Mouse (Mus musculus): Measurements from ENCODE around the gene Hdac9. TPM values are rescaled to one million over a fixed set of nuclear protein-coding genes. Genes with fewer than 3 reads are reported as not detected.

Hdac9 gene
- polyA plus RNA-seq, 1 experiment, result 11.1 TPM

- no peaks in the 10 kb centered on the region for H3K4me1 ChIP-seq (ENCODE audit: control insufficient read depth, insufficient read depth, low read length)
- TF ChIP-seq CTCF (IDR thresholded peaks at IDR 0.05; ENCODE audit: low read depth, low read length), result no peak
- no peak for TF ChIP-seq POLR2A (IDR thresholded peaks at IDR 0.05; ENCODE audit: borderline replicate concordance, low read depth, low read length)
- H3K27ac ChIP-seq (ENCODE audit: insufficient read depth, low read depth, low read length), result no peak overlapping the region
- H3K4me3 ChIP-seq (ENCODE audit: insufficient read depth, low read length), result no peak overlapping the region
Observed at GRCm38 (mm10) chr12:34641705-34642259, 275.1 kb downstream of the Hdac9 start.

DNA sequence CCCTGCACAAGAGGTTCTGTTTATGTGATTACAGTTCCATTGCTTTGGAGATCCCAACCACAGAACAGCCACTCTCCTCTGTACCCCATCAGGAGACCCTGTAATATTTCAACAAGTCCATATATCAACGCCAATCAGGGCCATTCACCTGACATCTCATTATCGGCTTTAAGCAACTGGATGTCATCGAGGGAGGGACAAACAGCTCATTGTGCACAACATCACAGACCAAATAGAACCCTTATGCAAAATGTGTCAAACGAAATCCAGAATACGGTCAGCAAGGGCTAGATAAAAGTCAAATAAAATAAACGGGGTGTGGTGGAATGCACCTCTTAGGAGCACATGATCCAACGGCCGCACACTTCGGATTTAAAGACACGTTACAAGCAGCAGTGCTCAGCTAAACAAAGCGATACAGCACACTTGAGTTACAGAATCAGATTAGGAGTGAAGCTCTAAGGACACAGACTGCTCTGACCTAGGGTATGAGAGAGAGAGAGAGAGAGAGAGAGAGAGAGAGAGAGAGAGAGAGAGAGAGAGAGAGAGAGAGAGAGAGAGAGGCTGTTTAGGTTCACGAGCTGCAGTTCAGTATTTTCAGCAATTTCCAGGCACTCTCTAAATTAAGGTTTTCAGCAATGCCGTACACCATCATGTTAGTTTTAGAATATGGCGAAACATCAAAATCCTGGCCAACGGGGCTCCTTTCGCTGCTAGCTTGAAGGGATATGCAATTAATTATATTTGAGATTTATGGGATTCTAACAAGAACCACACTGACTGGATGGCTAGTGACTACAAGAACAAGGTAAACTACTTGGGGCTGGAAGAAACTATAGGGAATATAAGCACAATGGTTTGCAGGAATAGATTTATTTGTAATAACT, 279.4 kb downstream of the Hdac9 start:
- Histone ChIP-seq H3K27ac (ENCODE audit: insufficient read depth, low read depth, low read length) (no peak overlapping the region), H3K4me3 (ENCODE audit: insufficient read depth, low read length) (no peak overlapping the region), H3K4me1 (ENCODE audit: control insufficient read depth, insufficient read depth, low read length) (no peaks in the 10 kb centered on the region)
- TF ChIP-seq POLR2A (IDR thresholded peaks at IDR 0.05; ENCODE audit: borderline replicate concordance, low read depth, low read length) (no peak), CTCF (IDR thresholded peaks at IDR 0.05; ENCODE audit: low read depth, low read length) (no peak)

DNA sequence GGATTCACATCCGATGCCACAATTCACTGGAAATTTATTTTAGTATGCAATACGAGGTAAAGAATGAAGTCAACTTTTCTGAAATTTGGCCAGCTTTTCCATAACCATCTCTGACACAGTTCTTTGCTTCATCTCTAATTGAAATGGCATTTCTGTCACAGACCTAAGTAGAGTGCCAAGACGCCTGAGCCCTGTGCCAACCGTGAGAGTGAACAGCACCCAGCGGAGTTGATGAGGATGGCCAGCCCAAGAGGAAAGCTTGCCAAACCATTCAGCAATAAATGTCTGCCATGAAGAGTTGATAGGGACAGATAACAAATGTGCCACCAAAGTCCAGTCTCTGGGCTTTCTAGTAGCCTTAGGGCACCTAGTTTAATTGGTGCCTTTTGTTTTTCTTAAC, 297.8 kb downstream of the Hdac9 start:
- no peak overlapping the region for H3K4me3 ChIP-seq (ENCODE audit: insufficient read depth, low read length)
- TF ChIP-seq POLR2A (IDR thresholded peaks at IDR 0.05; ENCODE audit: borderline replicate concordance, low read depth, low read length), result no peak
- no peak for TF ChIP-seq CTCF (IDR thresholded peaks at IDR 0.05; ENCODE audit: low read depth, low read length)
- no peak overlapping the region for H3K27ac ChIP-seq (ENCODE audit: insufficient read depth, low read depth, low read length)
- H3K4me1 ChIP-seq (ENCODE audit: control insufficient read depth, insufficient read depth, low read length), result no peaks in the 10 kb centered on the region

DNA sequence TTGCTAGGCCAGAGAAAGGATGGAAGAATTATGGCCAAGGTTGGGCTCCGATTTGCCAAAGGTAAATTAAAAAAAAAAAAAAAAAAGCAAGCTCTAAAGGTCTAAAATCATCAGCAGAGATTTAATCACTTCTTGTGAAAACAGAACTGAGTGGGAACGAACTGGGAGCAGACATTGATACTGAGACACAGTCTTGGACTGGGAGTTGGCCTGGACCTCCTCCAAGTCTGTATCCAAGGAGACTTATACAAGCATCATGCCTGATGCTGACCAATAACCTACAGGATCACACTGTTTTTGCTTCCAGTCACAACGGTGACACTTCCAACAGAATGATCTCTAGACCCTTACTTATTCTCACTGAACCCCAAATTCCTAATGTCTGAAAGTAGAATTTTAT, 298.6 kb downstream of the Hdac9 start:
- no peak overlapping the region for H3K4me3 ChIP-seq (ENCODE audit: insufficient read depth, low read length)
- no peak overlapping the region for H3K27ac ChIP-seq (ENCODE audit: insufficient read depth, low read depth, low read length)
- no peaks in the 10 kb centered on the region for H3K4me1 ChIP-seq (ENCODE audit: control insufficient read depth, insufficient read depth, low read length)
- TF ChIP-seq POLR2A (IDR thresholded peaks at IDR 0.05; ENCODE audit: borderline replicate concordance, low read depth, low read length), result no peak

DNA sequence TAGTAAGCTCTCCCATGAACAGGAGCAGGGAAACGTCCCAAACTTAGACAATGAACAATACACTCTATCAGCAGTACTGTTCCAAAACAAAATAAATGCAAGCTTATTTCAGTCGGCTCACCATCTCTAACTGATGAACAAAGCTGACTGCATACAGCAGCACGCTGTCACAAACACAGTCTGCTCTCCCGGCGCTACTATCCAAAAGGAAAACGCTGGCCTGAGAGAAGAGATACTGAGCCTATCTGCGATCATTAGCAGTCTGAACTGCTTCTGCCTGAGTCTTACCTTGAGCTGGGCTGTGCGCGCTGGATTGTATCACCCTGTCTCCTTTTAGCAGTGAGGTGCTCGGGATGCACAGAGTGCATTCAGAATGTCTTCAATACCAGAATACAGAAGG, 299.1 kb downstream of the Hdac9 start:
- peaks cover 3% of the 10 kb centered on the region; the same call in 1 of the 2 replicates for H3K4me1 ChIP-seq (ENCODE audit: control insufficient read depth, insufficient read depth, low read length)
- H3K27ac ChIP-seq (ENCODE audit: insufficient read depth, low read depth, low read length), result no peak overlapping the region
- no peak overlapping the region for H3K4me3 ChIP-seq (ENCODE audit: insufficient read depth, low read length)
- TF ChIP-seq CTCF (IDR thresholded peaks at IDR 0.05; ENCODE audit: low read depth, low read length) (no peak), POLR2A (IDR thresholded peaks at IDR 0.05; ENCODE audit: borderline replicate concordance, low read depth, low read length) (no peak)

GRCm38 (mm10) chr12:34614796-34615195, 302.1 kb downstream of the Hdac9 start:
- Histone ChIP-seq H3K4me1 (ENCODE audit: control insufficient read depth, insufficient read depth, low read length) (peaks cover 4% of the 10 kb centered on the region; the same call in 1 of the 2 replicates), H3K4me3 (ENCODE audit: insufficient read depth, low read length) (no peak overlapping the region), H3K27ac (ENCODE audit: insufficient read depth, low read depth, low read length) (no peak overlapping the region)
- TF ChIP-seq CTCF (IDR thresholded peaks at IDR 0.05; ENCODE audit: low read depth, low read length) (no peak), POLR2A (IDR thresholded peaks at IDR 0.05; ENCODE audit: borderline replicate concordance, low read depth, low read length) (no peak)

DNA sequence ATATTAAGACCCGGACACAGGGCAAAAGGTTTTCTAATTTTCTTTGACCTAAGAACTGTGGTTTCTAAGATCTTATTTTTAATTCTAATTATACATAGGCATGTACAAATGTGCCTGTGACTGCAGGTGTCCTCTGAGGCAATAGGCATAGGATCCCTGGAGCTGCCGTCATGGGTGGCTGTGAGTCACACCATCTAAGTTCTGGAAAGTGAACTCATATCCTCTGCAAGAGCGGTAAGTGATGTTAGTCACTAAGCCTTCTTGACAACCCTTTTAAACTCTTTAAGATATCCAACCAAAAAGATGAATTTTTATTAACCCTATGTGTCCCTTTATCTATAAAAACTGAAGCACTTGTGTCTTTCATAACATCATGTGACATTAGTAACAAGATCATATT, 304.4 kb downstream of the Hdac9 start:
- H3K4me1 ChIP-seq (ENCODE audit: control insufficient read depth, insufficient read depth, low read length), result peaks cover 4% of the 10 kb centered on the region; the same call in 1 of the 2 replicates
- no peak overlapping the region for H3K4me3 ChIP-seq (ENCODE audit: insufficient read depth, low read length)
- no peak for TF ChIP-seq CTCF (IDR thresholded peaks at IDR 0.05; ENCODE audit: low read depth, low read length)
- no peak for TF ChIP-seq POLR2A (IDR thresholded peaks at IDR 0.05; ENCODE audit: borderline replicate concordance, low read depth, low read length)

GRCm38 (mm10) chr12:34604521-34604920, 312.4 kb downstream of the Hdac9 start:
- TF ChIP-seq POLR2A (IDR thresholded peaks at IDR 0.05; ENCODE audit: borderline replicate concordance, low read depth, low read length) (no peak), CTCF (IDR thresholded peaks at IDR 0.05; ENCODE audit: low read depth, low read length) (no peak)
- Histone ChIP-seq H3K4me3 (ENCODE audit: insufficient read depth, low read length) (no peak overlapping the region), H3K27ac (ENCODE audit: insufficient read depth, low read depth, low read length) (no peak overlapping the region), H3K4me1 (ENCODE audit: control insufficient read depth, insufficient read depth, low read length) (no peaks in the 10 kb centered on the region)

More for the DNA sequence above, 304.4 kb downstream of the Hdac9 start:
- no peak overlapping the region for H3K27ac ChIP-seq (ENCODE audit: insufficient read depth, low read depth, low read length)

- H3K4me3 ChIP-seq (ENCODE audit: insufficient read depth, low read length), result no peak overlapping the region
- peaks cover 5% of the 10 kb centered on the region; the same call in 1 of the 2 replicates for H3K4me1 ChIP-seq (ENCODE audit: control insufficient read depth, insufficient read depth, low read length)
- H3K27ac ChIP-seq (ENCODE audit: insufficient read depth, low read depth, low read length), result no peak overlapping the region
- TF ChIP-seq CTCF (IDR thresholded peaks at IDR 0.05; ENCODE audit: low read depth, low read length), result no peak
- TF ChIP-seq POLR2A (IDR thresholded peaks at IDR 0.05; ENCODE audit: borderline replicate concordance, low read depth, low read length), result no peak
Observed at GRCm38 (mm10) chr12:34594167-34594793, 322.6 kb downstream of the Hdac9 start.

DNA sequence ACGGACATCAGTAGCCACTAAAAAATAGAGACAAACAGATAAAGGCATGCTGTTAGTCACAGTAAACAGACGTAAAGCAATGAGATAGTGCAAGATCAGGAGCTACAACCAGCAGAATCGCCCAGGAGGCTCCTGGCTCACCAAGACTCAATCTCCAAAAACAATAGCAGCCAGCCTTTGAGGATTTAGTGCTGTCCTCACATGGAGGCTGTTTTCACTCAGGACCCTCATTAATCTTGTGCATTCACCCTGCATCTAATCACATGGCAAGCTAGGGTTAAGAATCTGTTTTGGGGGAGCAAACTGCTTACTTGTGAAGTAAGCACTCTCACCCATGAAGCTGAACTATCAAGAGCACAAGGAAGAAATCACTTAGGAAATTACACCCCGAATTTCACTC, 329.7 kb downstream of the Hdac9 start:
- H3K27ac ChIP-seq (ENCODE audit: insufficient read depth, low read depth, low read length), result no peak overlapping the region
- TF ChIP-seq POLR2A (IDR thresholded peaks at IDR 0.05; ENCODE audit: borderline replicate concordance, low read depth, low read length), result no peak
- no peak for TF ChIP-seq CTCF (IDR thresholded peaks at IDR 0.05; ENCODE audit: low read depth, low read length)
- no peak overlapping the region for H3K4me3 ChIP-seq (ENCODE audit: insufficient read depth, low read length)

More for the DNA sequence above, 329.7 kb downstream of the Hdac9 start:
- peaks cover 7% of the 10 kb centered on the region for H3K4me1 ChIP-seq (ENCODE audit: control insufficient read depth, insufficient read depth, low read length)

Data from bone marrow macrophage, adult 2 months (primary cell).